Mouse (Mus musculus): ENCODE data around the gene Tm9sf2.

GRCm38 (mm10) chr14:122189901-122190300, 83.1 kb downstream of the Tm9sf2 start:
- TF ChIP-seq POLR2AphosphoS5 (IDR thresholded peaks at IDR 0.05; ENCODE audit: insufficient replicate concordance, low read depth, low read length) (no peak), CTCF (IDR thresholded peaks at IDR 0.05; ENCODE audit: low read depth, low read length) (no peak), TAL1 (conservative IDR thresholded peaks at IDR 0.05; ENCODE audit: low read depth, low read length) (no peak)
